Mouse (Mus musculus): ENCODE measurements around the gene Bmp4. TPM values are rescaled to one million over a fixed set of nuclear protein-coding genes. Genes with fewer than 3 reads are reported as not detected.

The Bmp4 gene
- total RNA-seq, 2 experiments from 2014 or later: 13.9 to 19.7 TPM

- no peak for DNase-seq
Measured at GRCm38 (mm10) chr14:46386478-46387356, 3.8 kb downstream of the Bmp4 start.

GRCm38 (mm10) chr14:46385701-46386477 is 4.6 kb downstream of the Bmp4 start:
- peak; percentile 26 for DNase-seq

GRCm38 (mm10) chr14:46384946-46385691 is 5.3 kb downstream of the Bmp4 start:
- no peak for DNase-seq

- peak; percentile 58 for DNase-seq
Measured at GRCm38 (mm10) chr14:46381457-46381856, 9.0 kb downstream of the Bmp4 start.

DNA sequence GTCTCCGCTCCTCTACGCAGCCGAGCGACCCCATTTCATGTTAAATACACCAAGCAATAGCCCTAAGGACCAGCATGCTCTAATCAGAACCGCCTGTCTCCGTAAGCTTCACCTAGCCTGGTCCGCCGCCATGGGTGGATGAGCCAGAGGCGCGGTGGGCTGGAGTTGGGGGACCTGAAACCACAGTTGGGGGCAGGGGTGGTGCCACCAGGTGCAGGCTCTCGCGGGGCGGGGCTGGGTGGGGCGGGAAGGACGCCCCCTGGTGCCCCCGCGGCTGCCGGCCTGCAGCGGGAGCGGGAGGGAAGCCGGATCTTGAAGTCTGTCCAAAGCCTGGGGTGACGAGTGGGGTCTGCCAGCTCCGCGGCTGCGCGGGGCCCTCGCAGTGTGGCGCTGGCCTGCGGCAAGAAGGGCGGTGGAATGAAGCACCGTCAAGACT is 10.2 kb downstream of the Bmp4 start:
- peak; percentile 36 for DNase-seq

DNA sequence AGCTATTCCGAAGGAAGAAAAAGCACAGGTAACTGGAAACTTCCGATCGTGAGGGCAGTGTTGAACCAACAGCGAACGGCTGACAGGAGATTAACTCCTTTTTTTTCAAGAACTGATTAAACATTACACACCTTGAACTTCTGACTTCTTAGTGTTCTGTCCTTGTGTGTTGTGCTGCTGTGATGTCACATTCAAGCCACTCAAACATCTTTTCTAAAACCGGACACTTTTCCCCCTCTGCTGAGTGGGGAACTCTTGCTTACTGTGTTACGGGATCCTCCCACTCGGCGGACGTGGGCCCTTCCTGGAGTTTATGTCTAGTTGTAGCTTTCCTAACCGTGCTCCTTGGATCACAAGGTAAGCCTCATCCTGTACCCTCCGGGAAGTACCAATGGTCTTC is 11.2 kb downstream of the Bmp4 start, which contains the start of gene Gm15217:
TSS of gene Gm15217 (plus strand) at position 130 of the 400 bp plus-strand sequence.
- DNase-seq: no peak

DNA sequence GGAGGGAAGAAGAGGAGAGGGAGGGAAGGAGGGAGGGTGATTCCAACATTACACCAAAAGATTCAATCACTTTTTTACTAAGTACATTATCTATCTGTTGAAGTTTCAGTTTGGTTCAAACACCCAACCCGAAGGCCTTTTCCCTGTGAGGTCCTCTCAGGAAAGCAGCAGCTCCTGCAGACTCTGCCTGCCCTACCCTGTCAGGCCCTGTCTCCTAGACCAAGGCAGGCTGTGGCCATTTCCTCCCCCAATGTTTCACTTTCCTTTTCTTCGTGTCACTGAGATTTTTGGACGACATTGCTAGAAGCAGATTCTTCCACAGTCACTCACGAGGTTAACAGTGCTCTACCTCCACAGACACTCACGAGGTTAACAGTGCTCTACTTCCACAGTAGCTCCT is 14.7 kb downstream of the Bmp4 start:
- DNase-seq: no peak

DNA sequence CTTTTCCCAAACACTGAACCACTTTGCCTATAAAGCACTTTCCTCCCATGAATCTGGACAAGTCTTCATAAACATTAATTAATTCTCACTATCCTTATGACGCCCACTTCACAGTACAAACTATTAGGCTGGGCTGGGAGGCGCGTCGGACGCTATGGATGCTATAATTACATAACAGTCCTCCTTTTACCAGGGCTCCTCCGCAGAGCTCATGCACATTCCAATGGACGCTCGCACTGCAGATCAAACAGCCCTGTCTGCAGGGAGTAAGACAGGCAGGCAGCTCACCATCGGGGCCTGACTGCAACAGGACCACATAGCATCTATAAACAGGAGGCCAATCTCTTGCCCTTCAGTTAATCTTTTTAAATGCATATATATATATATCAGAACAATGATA is 18.0 kb downstream of the Bmp4 start:
- DNase-seq: no peak

- no peak for DNase-seq
Measured at GRCm38 (mm10) chr14:46363209-46363608, 27.3 kb downstream of the Bmp4 start.

DNA sequence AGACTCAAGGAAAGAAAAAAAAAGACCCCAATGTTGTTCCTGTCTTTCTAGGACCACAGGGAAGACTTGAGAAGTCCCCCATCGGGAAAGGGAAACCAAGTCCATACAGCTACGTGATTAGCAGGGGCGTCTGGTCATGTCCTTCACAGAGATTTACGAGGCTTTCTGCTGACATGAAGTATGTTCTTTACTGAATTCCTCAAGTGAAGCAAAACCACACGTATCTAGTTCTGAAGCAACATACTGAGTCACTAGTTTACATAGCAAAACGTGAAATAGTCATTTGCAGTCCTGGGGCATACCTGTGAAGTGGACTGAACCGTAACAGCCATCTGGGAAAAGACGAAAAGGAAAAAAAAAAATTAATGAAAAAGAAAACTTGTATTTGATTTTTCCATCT is 32.8 kb downstream of the Bmp4 start:
- no peak for DNase-seq

DNA sequence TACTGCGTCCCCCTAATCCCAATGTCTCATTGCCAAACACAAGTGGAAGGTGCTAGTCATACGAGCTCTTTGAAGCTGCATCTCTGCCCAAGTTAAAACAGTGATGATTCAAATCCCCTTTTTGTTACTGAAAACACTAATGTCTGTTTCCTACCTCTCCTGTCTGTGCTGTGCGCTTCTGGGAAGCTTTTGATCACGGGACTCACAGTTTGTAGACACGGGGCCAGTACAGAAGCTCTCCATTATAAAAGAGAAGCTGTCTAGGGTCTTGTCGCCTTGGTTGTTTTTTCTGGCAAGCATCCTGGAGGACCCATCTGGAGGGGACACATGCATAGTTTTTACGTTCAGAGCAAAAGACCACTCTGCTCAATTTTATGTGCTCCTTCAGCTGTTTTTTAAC is 33.2 kb downstream of the Bmp4 start:
- DNase-seq: no peak

DNA sequence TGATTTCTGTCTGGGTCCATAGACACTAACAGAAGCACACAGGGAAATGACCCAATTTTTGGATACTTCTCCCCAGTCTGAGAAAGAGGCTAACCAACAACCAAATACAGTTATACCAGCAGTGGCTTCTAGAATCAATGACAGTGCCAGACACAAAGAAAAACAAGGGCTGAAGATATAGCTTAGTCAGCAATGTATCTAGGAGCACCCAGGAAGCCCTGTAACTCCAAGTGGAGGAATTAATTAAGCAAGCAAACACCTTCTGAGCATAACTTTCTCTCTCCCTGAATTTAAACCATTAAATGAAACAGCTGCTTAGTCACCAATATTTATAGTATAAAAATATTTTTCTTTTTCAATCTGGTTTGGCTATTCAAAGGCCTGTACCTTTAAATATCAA is 45.7 kb downstream of the Bmp4 start:
- no peak for DNase-seq

GRCm38 (mm10) chr14:46338801-46339200 is 51.7 kb downstream of the Bmp4 start:
- DNase-seq: no peak

Other genes with a start within 250 kb of the Bmp4 start
- not detected for gene Gm15217, start 11.3 kb downstream of the Bmp4 start, total RNA-seq (2021)

Measured in gastrocnemius, postnatal 10 days (tissue).